Comparison of ENCODE assay signal across 24 mouse cellular contexts in genomic region chrX:105939245-105939644, GRCm38 (mm10). TPM values are rescaled to one million over a fixed set of nuclear protein-coding genes. Genes with fewer than 3 reads are reported as not detected.
DNase-seq lines count a peak whose midpoint lies in the region; ATAC-seq and TF ChIP-seq lines count a peak whose summit lies in the region.
"Had no signal": no experiment of that assay in that cellular context is flagged by ENCODE, and none has a peak within 500 bp of the region (broad histone marks: within the 10 kb centered on the region; RNA-seq: fewer than 3 reads in every experiment).

No protein-coding gene starts in this region.

- H3K27me3 ChIP-seq in ES-Bruce4 (ENCODE audit: control insufficient read depth, insufficient read depth, low read length, poor library complexity, severe bottlenecking), result no peaks in the 10 kb centered on the region
- H3K27me3 ChIP-seq in forebrain, embryonic 12.5 days, result no peaks in the 10 kb centered on the region
- H3K27me3 ChIP-seq: CH12.LX; embryonic facial prominence, embryonic 12.5 days had no signal

- H3K4me1 ChIP-seq in ES-Bruce4 (ENCODE audit: control insufficient read depth, insufficient read depth, low read length) (no peaks in the 10 kb centered on the region), ES-E14 (ENCODE audit: control insufficient read depth in 2 of 2, insufficient read depth in 2 of 2, low read length in 2 of 2, poor library complexity in 1 of 2) (no peaks in the 10 kb centered on the region)
- H3K4me1 ChIP-seq in forebrain, embryonic 12.5 days, result no peaks in the 10 kb centered on the region
- H3K4me1 ChIP-seq: embryonic facial prominence, embryonic 10.5 days; embryonic facial prominence, embryonic 12.5 days had no signal

- H3K9ac ChIP-seq in ES-Bruce4 (ENCODE audit: low read depth, poor library complexity, severe bottlenecking) (no peak overlapping the region), ES-E14 (ENCODE audit: insufficient read depth, low read depth, low read length, poor library complexity, severe bottlenecking) (no peak overlapping the region)
- H3K9ac ChIP-seq in forebrain, embryonic 12.5 days, result no peak overlapping the region
- H3K9ac ChIP-seq: embryonic facial prominence, embryonic 12.5 days had no signal

- TF ChIP-seq POLR2A in ES-Bruce4 (IDR thresholded peaks at IDR 0.05; ENCODE audit: insufficient read depth, low read length), result no peak

- peak; percentile 77; the same call in 1 of the 2 replicates for TF ChIP-seq EP300 in ES-Bruce4 (IDR thresholded peaks at IDR 0.05; ENCODE audit: insufficient read depth, low read depth, low read length)

- DNase-seq in ES-E14 (ENCODE audit: low read depth, low spot score) (no peak), R1 (ENCODE audit: low read depth, low spot score) (peak; percentile 64)
- DNase-seq in layer of hippocampus, adult 8-10 months (ENCODE audit: low spot score in 2 of 2), result no peak
- no peak for DNase-seq in urinary bladder, postnatal 36 days (ENCODE audit: low spot score in 2 of 2)
- no peak for DNase-seq in right cerebral cortex, postnatal 4 days
- DNase-seq: adrenal gland, adult 8-10 months; adrenal gland, postnatal 14 days; adrenal gland, postnatal 36 days; B cell, adult 2 months; cerebellum, adult 11-12 months; cerebellum, adult 2 months; cerebellum, adult 9-10 months; cerebellum, postnatal 10 days; cerebellum, postnatal 25 days had no signal

- H3K4me3 ChIP-seq in ES-Bruce4 (ENCODE audit: low read depth, low read length) (no peak overlapping the region), ES-E14 (ENCODE audit: insufficient read depth in 1 of 2, low read depth in 1 of 2, low read length in 2 of 2, poor library complexity in 1 of 2, severe bottlenecking in 1 of 2) (no peak overlapping the region)
- H3K4me3 ChIP-seq in forebrain, embryonic 12.5 days (replicated peaks), result no peak overlapping the region
- H3K4me3 ChIP-seq: embryonic facial prominence, embryonic 10.5 days; embryonic facial prominence, embryonic 12.5 days had no signal

- H3K9me3 ChIP-seq in ES-Bruce4 (replicated peaks; ENCODE audit: control insufficient read depth, insufficient read depth, low read length, poor library complexity, severe bottlenecking) (peaks cover 4% of the 10 kb centered on the region; the same call in 1 of the 2 replicates), ES-E14 (ENCODE audit: control insufficient read depth, insufficient read depth, low read depth, low read length) (no peaks in the 10 kb centered on the region)
- H3K9me3 ChIP-seq in forebrain, embryonic 12.5 days, result no peaks in the 10 kb centered on the region
- H3K9me3 ChIP-seq: embryonic facial prominence, embryonic 10.5 days; embryonic facial prominence, embryonic 12.5 days had no signal

- WGBS in forebrain, embryonic 12.5 days, result 82% methylated on average over 7 of the region's 7 CpGs

- no peaks in the 10 kb centered on the region for H3K36me3 ChIP-seq in ES-Bruce4 (ENCODE audit: control insufficient read depth, insufficient read depth, low read length, poor library complexity, severe bottlenecking)
- no peaks in the 10 kb centered on the region for H3K36me3 ChIP-seq in ES-E14 (ENCODE audit: control insufficient read depth, insufficient read depth, low read length, poor library complexity, severe bottlenecking)
- H3K36me3 ChIP-seq in forebrain, embryonic 12.5 days (replicated peaks), result no peaks in the 10 kb centered on the region
- H3K36me3 ChIP-seq: embryonic facial prominence, embryonic 10.5 days; embryonic facial prominence, embryonic 12.5 days had no signal

- peak overlapping the region; percentile 83 for H3K27ac ChIP-seq in ES-Bruce4 (ENCODE audit: insufficient read depth, low read length)
- peak overlapping the region; percentile 47; the same call in 1 of the 2 replicates for H3K27ac ChIP-seq in ES-E14 (ENCODE audit: insufficient read depth, low read depth, low read length, poor library complexity, severe bottlenecking)
- no peak overlapping the region for H3K27ac ChIP-seq in forebrain, embryonic 12.5 days
- H3K27ac ChIP-seq: embryonic facial prominence, embryonic 10.5 days; embryonic facial prominence, embryonic 12.5 days had no signal

- in situ Hi-C loops in ES-E14 (cut with MboI; ENCODE audit: low sequenced_read_pairs in 2 of 2, unreplicated experiment in 2 of 2), result no loop called here

- no peak for TF ChIP-seq CTCF in ES-Bruce4 (IDR thresholded peaks at IDR 0.05; ENCODE audit: low read depth, low read length)

- H3K4me2 ChIP-seq in forebrain, embryonic 12.5 days, result no peak overlapping the region
- H3K4me2 ChIP-seq: embryonic facial prominence, embryonic 12.5 days had no signal

- ATAC-seq in forebrain, embryonic 12.5 days (ENCODE audit: low FRiP score), result no peak
- ATAC-seq: activated CD4-positive, CD25-positive, alpha-beta regulatory T cell, adult 4 months; CD4-positive, CD25-positive, alpha-beta regulatory T cell, adult 4 months; forebrain, embryonic 14.5 days; forebrain, embryonic 16.5 days; Patski had no signal

TF ChIP-seq in ES-E14, 5 proteins besides CTCF, POLR2A, EP300 and RAD21:
- TF ChIP-seq CHD2 (IDR thresholded peaks at IDR 0.05; ENCODE audit: low read depth, low read length) (no peak), MAFK (IDR thresholded peaks at IDR 0.05; ENCODE audit: insufficient read depth, low read depth, low read length) (peak; percentile 42; the same call in 1 of the 2 replicates)
TF ChIP-seq in ES-E14: peak in this region for 1.

RNA-seq across cellular contexts. Expression of gene Atrx, which starts 10.0 kb away (rescaled TPM):
- polyA plus RNA-seq in ES-Bruce4 (2011; ENCODE audit: insufficient read depth, insufficient read length, low read depth, missing spikeins), result 522 and 532 TPM in 2 replicates
- 189 and 191 TPM in 2 replicates for total RNA-seq in ES-E14 (2012; rRNA removed)
- total RNA-seq in layer of hippocampus, adult 8-10 months (2022), result 100 to 1,000 TPM; 162 to 184 (median 171) TPM
- 245 and 253 TPM in 2 replicates for polyA plus RNA-seq in forebrain, embryonic 12.5 days (2016; fragmentation: Nextera tagmentation; extraction: Ambion mirVana)
